Mouse (Mus musculus) ES-E14 (cell line): Measurements from ENCODE around the gene Car1. TPM values are rescaled to one million over a fixed set of nuclear protein-coding genes. Genes with fewer than 3 reads are reported as not detected.
"Not testable (repeated sequence)": the region's sequence is repeated elsewhere in the genome, so short reads cannot be mapped to it uniquely, and the experiment has no call there.

ENCODE experiments used
- DNase-seq: peaks from one replicate; pipeline ENCODE4 v3.0.0-alpha.2; 2013; ENCODE audit warnings: low read depth, low spot score
- H3K27ac ChIP-seq: 2 replicates; pipeline ENCODE4 v1.5.1; 2012; ENCODE audit warnings: low read depth, mild to moderate bottlenecking, low read length, moderate library complexity, mixed read lengths; ENCODE audit not compliant: poor library complexity, insufficient read depth, severe bottlenecking
- H3K36me3 ChIP-seq: 2 replicates; pipeline ENCODE4 v1.6.1; 2012; ENCODE audit warnings: mild to moderate bottlenecking, low read length, moderate library complexity, mixed read lengths; ENCODE audit not compliant: control insufficient read depth, poor library complexity, insufficient read depth, severe bottlenecking
- H3K4me1 ChIP-seq, 2 experiments: fragments of 150-350 bp in 1 of 2; sonication (generic) in 1 of 2; 2 replicates each; pipeline ENCODE4 v1.6.1; 2012; ENCODE audit warnings: low read length in 2 of 2, mild to moderate bottlenecking in 1 of 2, mixed read lengths in 1 of 2; ENCODE audit not compliant: control insufficient read depth in 2 of 2, insufficient read depth in 2 of 2, poor library complexity in 1 of 2
- H3K4me3 ChIP-seq, 2 experiments: fragments of 150-350 bp in 1 of 2; sonication (generic) in 1 of 2; 2 replicates each; pipeline ENCODE4 v1.5.1; 2012; ENCODE audit warnings: low read length in 2 of 2, low read depth in 1 of 2, mild to moderate bottlenecking in 1 of 2, mixed read lengths in 1 of 2; ENCODE audit not compliant: insufficient read depth in 1 of 2, poor library complexity in 1 of 2, severe bottlenecking in 1 of 2
- H3K9ac ChIP-seq: 2 replicates; pipeline ENCODE4 v1.6.1; 2012; ENCODE audit warnings: low read depth, mild to moderate bottlenecking, low read length, mixed read lengths; ENCODE audit not compliant: poor library complexity, insufficient read depth, severe bottlenecking
- H3K9me3 ChIP-seq: fragments of 150-350 bp; sonication (generic); 2 replicates; pipeline ENCODE4 v1.6.1; 2012; ENCODE audit warnings: low read depth, mild to moderate bottlenecking, low read length; ENCODE audit not compliant: control insufficient read depth, insufficient read depth
- CHD2 ChIP-seq: IDR thresholded peaks from 2 replicates; pipeline ENCODE4 v1.6.1; 2014; ENCODE audit warnings: mild to moderate bottlenecking, low read depth, low read length, inconsistent platforms
- HCFC1 ChIP-seq: IDR thresholded peaks from 2 replicates; pipeline ENCODE4 v1.6.1; 2012; ENCODE audit warnings: low read length, inconsistent platforms, borderline replicate concordance; ENCODE audit not compliant: insufficient read depth
- MAFK ChIP-seq: IDR thresholded peaks from 2 replicates; pipeline ENCODE4 v1.6.1; 2014; ENCODE audit warnings: mild to moderate bottlenecking, low read depth, low read length, inconsistent platforms; ENCODE audit not compliant: insufficient read depth
- ZC3H11A ChIP-seq: IDR thresholded peaks from 2 replicates; pipeline ENCODE4 v1.6.1; 2012; ENCODE audit warnings: low read depth, mild to moderate bottlenecking, inconsistent platforms, low read length, borderline replicate concordance
- ZNF384 ChIP-seq: IDR thresholded peaks from 2 replicates; pipeline ENCODE4 v1.6.1; 2012; ENCODE audit warnings: low read depth, low read length, inconsistent platforms
- in situ Hi-C, 2 experiments: fragments of 600-800 bp; cut with MboI; formaldehyde crosslinking; loops; one replicate each; pipeline ENCODE4 v1.15.1; 2025; ENCODE audit warnings: low sequenced_read_pairs in 2 of 2, inconsistent platforms in 1 of 2; ENCODE audit not compliant: unreplicated experiment in 2 of 2
- total RNA-seq: library from RNA; depleted of rRNA; stranded (reverse); fragments of 300-350 nt; gene quantifications from 2 replicates; pipeline ENCODE4 v1.2.3, GENCODE M21; 2012; rRNA removed

The Car1 gene
- total RNA-seq, 1 experiment = not detected

DNA sequence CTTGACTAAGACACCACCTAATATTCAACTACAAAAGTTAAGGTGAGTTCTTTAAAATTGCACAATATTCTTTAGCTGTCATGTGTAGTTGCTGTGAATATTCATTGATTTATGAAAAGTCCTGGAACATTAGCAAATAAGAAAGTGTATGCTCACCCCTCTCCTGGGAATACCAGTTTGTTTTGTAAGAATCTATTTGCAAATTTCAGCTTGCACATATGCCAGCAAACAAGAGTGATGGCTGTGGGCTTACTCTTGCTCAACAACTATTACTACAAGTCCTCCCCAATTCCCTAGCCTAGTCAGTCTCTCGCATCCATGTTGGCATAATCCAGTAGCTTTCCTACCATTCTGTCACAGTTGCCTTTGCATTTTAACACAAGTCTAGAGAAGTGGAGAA lies 52.5 kb downstream of the Car1 start:
- H3K9ac ChIP-seq = no peak overlapping the region
- H3K4me1 ChIP-seq = no peaks in the 10 kb centered on the region
- H3K4me3 ChIP-seq = no peak overlapping the region
- no peak for TF ChIP-seq CHD2
- no peak for TF ChIP-seq HCFC1
- H3K9me3 ChIP-seq = no peaks in the 10 kb centered on the region
- in situ Hi-C loops = no loop called here
- H3K36me3 ChIP-seq = no peaks in the 10 kb centered on the region
- H3K27ac ChIP-seq = no peak overlapping the region
- DNase-seq = no peak

DNA sequence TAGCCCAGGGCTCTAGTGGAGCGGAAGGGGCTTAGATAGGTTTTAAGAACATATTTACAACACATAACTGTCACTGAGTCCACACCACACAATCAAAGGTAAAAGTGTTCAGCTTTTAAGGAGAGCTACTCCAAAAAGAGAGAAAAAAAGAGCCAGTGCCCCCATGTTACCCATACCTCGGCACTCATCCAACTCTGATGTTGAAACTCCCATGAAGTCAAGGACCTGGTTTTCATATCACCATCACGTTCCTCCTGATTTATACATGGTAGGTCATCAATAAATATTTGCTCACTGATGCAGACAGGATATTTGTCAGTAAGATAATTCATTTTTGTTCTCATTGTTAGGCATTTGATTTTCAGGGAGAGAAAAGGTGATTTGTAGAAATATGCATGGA lies 62.1 kb downstream of the Car1 start:
- Histone ChIP-seq H3K9ac (no peak overlapping the region), H3K4me3 (no peak overlapping the region), H3K36me3 (no peaks in the 10 kb centered on the region), H3K9me3 (no peaks in the 10 kb centered on the region), H3K4me1 (no peaks in the 10 kb centered on the region), H3K27ac (no peak overlapping the region)
- no peak for TF ChIP-seq HCFC1
- TF ChIP-seq CHD2 = no peak
- TF ChIP-seq ZC3H11A = no peak
- TF ChIP-seq ZNF384 = no peak
- no peak for TF ChIP-seq MAFK
- in situ Hi-C loops = no loop called here
- DNase-seq = no peak

DNA sequence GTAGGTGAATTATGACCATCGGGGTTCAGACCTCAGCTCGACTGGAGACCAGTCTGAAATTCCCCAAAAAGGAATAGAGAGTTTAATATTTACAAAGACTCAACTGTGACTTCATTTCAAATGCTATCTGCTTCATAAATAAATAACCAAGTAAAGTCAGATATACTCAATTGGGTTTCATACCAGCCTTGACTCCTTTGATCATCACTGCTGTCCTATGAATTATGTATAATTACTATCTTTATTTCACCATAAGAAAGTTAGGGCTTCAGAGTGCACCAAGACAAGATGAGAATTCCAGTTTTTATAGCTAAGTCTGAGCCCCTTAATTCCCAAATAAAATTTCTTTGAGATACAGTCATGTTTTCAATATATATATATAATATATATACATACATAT lies 69.9 kb downstream of the Car1 start:
- Histone ChIP-seq H3K27ac (no peak overlapping the region), H3K9me3 (no peaks in the 10 kb centered on the region), H3K36me3 (no peaks in the 10 kb centered on the region), H3K9ac (no peak overlapping the region), H3K4me1 (no peaks in the 10 kb centered on the region), H3K4me3 (no peak overlapping the region)
- in situ Hi-C loops = no loop called here
- no peak for TF ChIP-seq HCFC1
- DNase-seq = no peak

DNA sequence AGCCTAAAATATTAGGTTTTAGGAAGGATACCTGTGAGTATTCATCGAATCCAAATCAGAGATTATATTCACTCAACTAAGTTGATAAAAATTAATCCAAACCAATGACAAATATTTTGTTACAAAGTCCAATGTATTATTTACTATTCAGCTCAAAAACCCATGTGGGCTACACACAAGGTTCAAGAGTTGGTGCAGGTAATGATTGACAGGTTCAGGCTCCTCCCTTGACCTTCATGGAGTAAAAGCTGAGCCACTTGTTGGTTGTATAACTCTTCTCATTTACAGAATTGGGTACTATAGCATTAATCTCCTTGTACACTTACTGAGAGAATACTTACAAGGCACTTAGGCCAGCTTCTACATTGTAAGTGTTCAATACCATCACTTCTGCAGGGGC lies 80.7 kb downstream of the Car1 start:
- H3K9ac ChIP-seq, H3K4me1 ChIP-seq, H3K9me3 ChIP-seq, DNase-seq, H3K4me3 ChIP-seq, in situ Hi-C loops, H3K27ac ChIP-seq, H3K36me3 ChIP-seq: not testable (repeated sequence)

DNA sequence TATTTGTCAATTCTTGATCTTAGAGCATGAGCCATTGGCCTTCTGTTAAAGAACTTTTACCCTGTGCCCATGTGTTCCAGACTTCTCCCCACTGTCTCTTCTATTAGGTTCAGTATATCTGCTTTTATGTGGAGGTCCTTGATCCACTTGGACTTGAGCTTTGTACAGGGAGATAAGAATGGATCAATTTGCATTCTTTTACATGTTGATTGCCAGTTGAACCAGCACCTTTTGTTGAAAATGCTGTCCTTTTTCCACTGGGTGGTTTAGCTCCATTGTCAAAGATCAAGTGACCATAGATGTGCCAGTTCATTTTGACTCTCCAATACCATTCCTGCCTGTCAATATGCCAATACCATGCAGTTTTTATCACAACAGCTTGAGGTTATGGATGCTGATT lies 82.7 kb downstream of the Car1 start:
- H3K36me3 ChIP-seq, H3K9ac ChIP-seq, H3K4me3 ChIP-seq, H3K4me1 ChIP-seq, H3K27ac ChIP-seq, H3K9me3 ChIP-seq, DNase-seq, in situ Hi-C loops: not testable (repeated sequence)

Other genes starting within 250 kb of the Car1 start
- gene 1810022K09Rik, start 197.1 kb downstream of the Car1 start, total RNA-seq = 129 and 210 TPM in 2 replicates
- 4.1 and 4.5 TPM in 2 replicates for gene Car13, start 166.6 kb downstream of the Car1 start, total RNA-seq
- 2.4 and 5.3 TPM in 2 replicates for gene Car3, start 55.1 kb upstream of the Car1 start, total RNA-seq
- gene Car2, start 77.9 kb upstream of the Car1 start, total RNA-seq = 92.9 and 132 TPM in 2 replicates